Mouse (Mus musculus) CH12.LX (cell line): ENCODE measurements at regions not wholly inside any gene's neighbourhood (a gene's known extent, or its start where the extent isn't known, plus 50 kb on each side); places are given as distances from the start of the nearest gene placed in this dataset.

Source experiments
- CHD1 ChIP-seq: IDR thresholded peaks from 2 replicates; pipeline ENCODE4 v1.6.1; 2012; ENCODE audit warnings: low read depth, low read length, improper control_type of control experiment, inconsistent platforms
- CTCF ChIP-seq, 2 experiments: IDR thresholded peaks in 1 of 2; conservative IDR thresholded peaks in 1 of 2; 2 replicates each; pipeline ENCODE4 v1.5.1; 2011 to 2012; ENCODE audit warnings: low read depth in 2 of 2, low read length in 2 of 2, improper control_type of control experiment in 1 of 2, inconsistent platforms in 1 of 2, mild to moderate bottlenecking in 1 of 2, moderate library complexity in 1 of 2
- E2F4 ChIP-seq: IDR thresholded peaks from 2 replicates; pipeline ENCODE4 v1.6.1; 2011; ENCODE audit warnings: low read depth, low read length, improper control_type of control experiment; ENCODE audit not compliant: insufficient replicate concordance
- HCFC1 ChIP-seq: IDR thresholded peaks from 2 replicates; pipeline ENCODE4 v1.6.1; 2012; ENCODE audit warnings: low read depth, mild to moderate bottlenecking, inconsistent platforms, low read length, improper control_type of control experiment
- JUND ChIP-seq: conservative IDR thresholded peaks from 2 replicates; pipeline ENCODE4 v1.6.1; 2011; ENCODE audit warnings: low read depth, low read length, improper control_type of control experiment
- MAFK ChIP-seq: IDR thresholded peaks from 2 replicates; pipeline ENCODE4 v1.6.1; 2011; ENCODE audit warnings: low read length, improper control_type of control experiment; ENCODE audit not compliant: insufficient replicate concordance
- MEF2A ChIP-seq: IDR thresholded peaks from 2 replicates; pipeline ENCODE4 v1.6.1; 2014; ENCODE audit warnings: low read depth, mild to moderate bottlenecking, inconsistent platforms, low read length, improper control_type of control experiment, borderline replicate concordance
- POLR2A ChIP-seq: IDR thresholded peaks from 2 replicates; pipeline ENCODE4 v1.6.1; 2011; ENCODE audit warnings: low read depth, mild to moderate bottlenecking, improper control_type of control experiment, low read length
- POLR2AphosphoS2 ChIP-seq: IDR thresholded peaks from 2 replicates; pipeline ENCODE4 v1.6.1; 2011; ENCODE audit warnings: low read depth, low read length, improper control_type of control experiment
- SIN3A ChIP-seq: IDR thresholded peaks from 2 replicates; pipeline ENCODE4 v1.6.1; 2012; ENCODE audit warnings: low read length, improper control_type of control experiment, inconsistent platforms
- USF1 ChIP-seq: IDR thresholded peaks from 2 replicates; pipeline ENCODE4 v1.6.1; 2014; ENCODE audit warnings: low read depth, mild to moderate bottlenecking, inconsistent platforms, low read length, improper control_type of control experiment
- ZKSCAN1 ChIP-seq: IDR thresholded peaks from 2 replicates; pipeline ENCODE4 v1.6.1; 2012; ENCODE audit warnings: low read depth, inconsistent platforms, low read length, improper control_type of control experiment, borderline replicate concordance
- ZMIZ1 ChIP-seq: IDR thresholded peaks from 2 replicates; pipeline ENCODE4 v1.6.1; 2012; ENCODE audit warnings: low read depth, mild to moderate bottlenecking, inconsistent platforms, low read length, improper control_type of control experiment
- ZNF384 ChIP-seq: IDR thresholded peaks from 2 replicates; pipeline ENCODE4 v1.6.1; 2012; ENCODE audit warnings: low read depth, low read length, improper control_type of control experiment, inconsistent platforms

GRCm38 (mm10) chr11:23131632-23132031 lies 124.2 kb upstream of the Xpo1 start:
- TF ChIP-seq USF1 (no peak), CTCF (conservative IDR thresholded peaks at IDR 0.05 in 1 of 2, IDR thresholded peaks at IDR 0.05 in 1 of 2; ENCODE audit: low read depth in 2 of 2, low read length in 2 of 2) (no peak), POLR2AphosphoS2 (no peak), HCFC1 (no peak), POLR2A (no peak), ZNF384 (no peak), MAFK (no peak), E2F4 (no peak), ZMIZ1 (no peak), MEF2A (no peak), ZKSCAN1 (no peak), SIN3A (no peak), JUND (no peak), CHD1 (no peak)
